Mouse (Mus musculus) liver, embryonic 14.5 days (tissue): ENCODE measurements around the gene Zbtb21.

Experiments
- CTCF ChIP-seq: IDR thresholded peaks from 2 replicates; pipeline ENCODE4 v1.5.1; 2016; ENCODE audit warnings: antibody characterized with exemption, low read depth, control low read depth
- EP300 ChIP-seq: IDR thresholded peaks from 2 replicates; pipeline ENCODE4 v1.6.1; 2016; ENCODE audit warnings: antibody characterized with exemption, low read depth

DNA sequence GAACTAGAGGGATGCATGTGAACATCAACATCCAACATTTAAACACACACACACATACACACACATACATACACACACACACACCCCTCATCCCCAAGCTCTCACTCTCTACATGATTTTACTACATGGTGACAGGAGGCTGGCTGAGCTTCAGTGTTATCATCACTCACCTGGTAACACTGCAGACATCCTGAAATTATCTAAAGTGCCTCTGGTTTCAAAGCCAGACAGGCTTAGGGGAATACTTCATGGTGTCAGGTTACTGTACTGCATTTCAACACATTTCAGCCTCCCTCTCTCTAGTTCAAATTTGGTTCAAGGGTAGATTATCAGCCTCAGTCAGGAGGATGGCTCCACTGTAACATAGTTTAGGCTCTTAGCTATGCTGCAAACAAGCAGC lies 4.8 kb downstream of the Zbtb21 start:
- TF ChIP-seq CTCF = no peak
- TF ChIP-seq EP300 = 0 out of 2 replicates have a peak, but pooled peaks have one; percentile 20
